Mouse (Mus musculus) heart, embryonic 12.5 days (tissue): ENCODE results near the gene Calr4. TPM values are rescaled to one million over a fixed set of nuclear protein-coding genes. Genes with fewer than 3 reads are reported as not detected.
A peak's percentile ranks its signal among the peaks of the same experiment; 100 is the strongest.

ENCODE experiments used
- ATAC-seq: fragments of 200-750 bp; cut with Nextera tagmentation; 2 replicates; pipeline ENCODE4 v1.8.0; 2017; ENCODE audit warnings: moderate TSS enrichment, moderate library complexity; ENCODE audit not compliant: insufficient number of reproducible peaks, low FRiP score
- H3K27ac ChIP-seq: fragments of 300-500 bp; sonication (generic); 2 replicates; pipeline ENCODE4 v1.5.1; 2016; ENCODE audit warnings: mild to moderate bottlenecking, moderate library complexity; ENCODE audit not compliant: poor library complexity, severe bottlenecking
- H3K27me3 ChIP-seq: fragments of 300-500 bp; sonication (generic); replicated peaks from 2 replicates; pipeline ENCODE4 v1.6.1; 2016; ENCODE audit warnings: mild to moderate bottlenecking, moderate library complexity
- H3K36me3 ChIP-seq: fragments of 300-500 bp; sonication (generic); 2 replicates; pipeline ENCODE4 v1.6.1; 2016; ENCODE audit warnings: mild to moderate bottlenecking, moderate library complexity
- H3K4me1 ChIP-seq: fragments of 300-500 bp; sonication (generic); replicated peaks from 2 replicates; pipeline ENCODE4 v1.6.1; 2016; ENCODE audit warnings: mild to moderate bottlenecking
- H3K4me2 ChIP-seq: fragments of 300-500 bp; sonication (generic); 2 replicates; pipeline ENCODE4 v1.6.1; 2016; ENCODE audit warnings: mild to moderate bottlenecking, moderate library complexity
- H3K4me3 ChIP-seq: fragments of 300-500 bp; sonication (generic); 2 replicates; pipeline ENCODE4 v1.5.1; 2016; ENCODE audit warnings: mild to moderate bottlenecking
- H3K9ac ChIP-seq: fragments of 300-500 bp; sonication (generic); 2 replicates; pipeline ENCODE4 v1.6.1; 2016; ENCODE audit warnings: mild to moderate bottlenecking, moderate library complexity
- H3K9me3 ChIP-seq: fragments of 300-500 bp; sonication (generic); replicated peaks from 2 replicates; pipeline ENCODE4 v1.6.1; 2016; ENCODE audit warnings: mild to moderate bottlenecking, moderate library complexity
- WGBS: fragments of 180-500 bp; shearing (Covaris S2); methylation state at CpG from one replicate; pipeline ENCODE4 v1.1.7; 2016; 5-methylcytosine and 5-hydroxymethylcytosine counted together
- polyA plus RNA-seq: library from polyadenylated mRNA; unstranded; fragments of >200 nt; fragmentation: Nextera tagmentation; extraction: Ambion mirVana; gene quantifications from 2 replicates; pipeline ENCODE4 v1.2.1, GENCODE M21; 2016

The Calr4 gene
- polyA plus RNA-seq, 1 experiment from 2014 or later = 0.61 TPM

GRCm38 (mm10) chr4:109236186-109236879 lies 2.0 kb downstream of the Calr4 start:
- H3K36me3 ChIP-seq = no peaks in the 10 kb centered on the region
- no peak overlapping the region for H3K4me3 ChIP-seq
- no peaks in the 10 kb centered on the region for H3K27me3 ChIP-seq
- no peak overlapping the region for H3K4me2 ChIP-seq
- H3K9me3 ChIP-seq = no peaks in the 10 kb centered on the region
- H3K4me1 ChIP-seq = peaks cover 7% of the 10 kb centered on the region; the same call in 1 of the 2 replicates
- 76% methylated on average over 7 of the region's 7 CpGs for WGBS
- no peak overlapping the region for H3K27ac ChIP-seq
- H3K9ac ChIP-seq = no peak overlapping the region
- no peak for ATAC-seq

- Histone ChIP-seq H3K9me3 (no peaks in the 10 kb centered on the region), H3K36me3 (no peaks in the 10 kb centered on the region), H3K4me2 (no peak overlapping the region), H3K4me3 (no peak overlapping the region), H3K27ac (no peak overlapping the region), H3K27me3 (no peaks in the 10 kb centered on the region), H3K4me1 (peaks cover 15% of the 10 kb centered on the region; the same call in 1 of the 2 replicates), H3K9ac (no peak overlapping the region)
- ATAC-seq = no peak
- 81% methylated on average over 24 of the region's 24 CpGs for WGBS
These were observed 4.4 kb downstream of the Calr4 start for GRCm38 (mm10) chr4:109238428-109239268.

- no peak overlapping the region for H3K4me3 ChIP-seq
- no peak overlapping the region for H3K27ac ChIP-seq
- no peaks in the 10 kb centered on the region for H3K27me3 ChIP-seq
- no peak overlapping the region for H3K4me2 ChIP-seq
- H3K9me3 ChIP-seq = no peaks in the 10 kb centered on the region
- no peak overlapping the region for H3K9ac ChIP-seq
- no peaks in the 10 kb centered on the region for H3K36me3 ChIP-seq
- peaks cover 19% of the 10 kb centered on the region; the same call in 1 of the 2 replicates for H3K4me1 ChIP-seq
- no peak for ATAC-seq
These were observed 6.9 kb downstream of the Calr4 start for GRCm38 (mm10) chr4:109241221-109241620.

- no peaks in the 10 kb centered on the region for H3K9me3 ChIP-seq
- 0 out of 2 replicates have a peak overlapping the region, but pooled peaks have one; percentile 16 for H3K27ac ChIP-seq
- H3K9ac ChIP-seq = no peak overlapping the region
- no peak overlapping the region for H3K4me3 ChIP-seq
- peaks cover 16% of the 10 kb centered on the region; the same call in 1 of the 2 replicates for H3K4me1 ChIP-seq
- 56% methylated on average over 4 of the region's 4 CpGs for WGBS
- no peak for ATAC-seq
- no peak overlapping the region for H3K4me2 ChIP-seq
- H3K27me3 ChIP-seq = no peaks in the 10 kb centered on the region
- no peaks in the 10 kb centered on the region for H3K36me3 ChIP-seq
These were observed 7.6 kb downstream of the Calr4 start for GRCm38 (mm10) chr4:109241934-109242333.

GRCm38 (mm10) chr4:109244506-109244905 lies 10.2 kb downstream of the Calr4 start:
- Histone ChIP-seq H3K4me2 (no peak overlapping the region), H3K36me3 (no peaks in the 10 kb centered on the region), H3K4me3 (no peak overlapping the region), H3K27me3 (no peaks in the 10 kb centered on the region), H3K27ac (no peak overlapping the region), H3K9me3 (no peaks in the 10 kb centered on the region), H3K4me1 (peaks cover 13% of the 10 kb centered on the region; the same call in 1 of the 2 replicates), H3K9ac (no peak overlapping the region)
- WGBS = 65% methylated on average over 7 of the region's 7 CpGs
- ATAC-seq = no peak

GRCm38 (mm10) chr4:109245016-109245620 lies 10.8 kb downstream of the Calr4 start:
- no peak for ATAC-seq
- H3K27me3 ChIP-seq = no peaks in the 10 kb centered on the region
- peaks cover 13% of the 10 kb centered on the region; the same call in 1 of the 2 replicates for H3K4me1 ChIP-seq
- no peaks in the 10 kb centered on the region for H3K9me3 ChIP-seq
- H3K36me3 ChIP-seq = no peaks in the 10 kb centered on the region
- H3K27ac ChIP-seq = no peak overlapping the region
- WGBS = 66% methylated on average over 6 of the region's 6 CpGs
- H3K4me2 ChIP-seq = no peak overlapping the region
- no peak overlapping the region for H3K4me3 ChIP-seq
- no peak overlapping the region for H3K9ac ChIP-seq

GRCm38 (mm10) chr4:109251605-109252004 lies 17.3 kb downstream of the Calr4 start:
- H3K4me2 ChIP-seq = no peak overlapping the region
- H3K27me3 ChIP-seq = no peaks in the 10 kb centered on the region
- 40% methylated on average over 3 of the region's 3 CpGs for WGBS
- no peaks in the 10 kb centered on the region for H3K36me3 ChIP-seq
- ATAC-seq = no peak
- no peak overlapping the region for H3K27ac ChIP-seq
- H3K4me1 ChIP-seq = peaks cover 12% of the 10 kb centered on the region; the same call in 1 of the 2 replicates
- H3K4me3 ChIP-seq = no peak overlapping the region
- no peak overlapping the region for H3K9ac ChIP-seq
- no peaks in the 10 kb centered on the region for H3K9me3 ChIP-seq

- no peak for ATAC-seq
- H3K27me3 ChIP-seq = no peaks in the 10 kb centered on the region
- H3K9ac ChIP-seq = no peak overlapping the region
- 84% methylated on average over 4 of the region's 4 CpGs for WGBS
- H3K4me3 ChIP-seq = no peak overlapping the region
- no peaks in the 10 kb centered on the region for H3K36me3 ChIP-seq
- H3K4me1 ChIP-seq = peaks cover 12% of the 10 kb centered on the region; the same call in 1 of the 2 replicates
- H3K9me3 ChIP-seq = no peaks in the 10 kb centered on the region
- H3K27ac ChIP-seq = no peak overlapping the region
- H3K4me2 ChIP-seq = no peak overlapping the region
These were observed 17.9 kb downstream of the Calr4 start for GRCm38 (mm10) chr4:109252199-109252598.

GRCm38 (mm10) chr4:109253664-109254151 lies 19.4 kb downstream of the Calr4 start:
- H3K27me3 ChIP-seq = no peaks in the 10 kb centered on the region
- 0 out of 2 replicates have a peak overlapping the region, but pooled peaks have one; percentile 20 for H3K27ac ChIP-seq
- no peak overlapping the region for H3K4me3 ChIP-seq
- no peaks in the 10 kb centered on the region for H3K9me3 ChIP-seq
- no peak overlapping the region for H3K4me2 ChIP-seq
- no peaks in the 10 kb centered on the region for H3K36me3 ChIP-seq
- H3K9ac ChIP-seq = no peak overlapping the region
- no peak for ATAC-seq
- 59% methylated on average over 11 of the region's 11 CpGs for WGBS
- peaks cover 12% of the 10 kb centered on the region; the same call in 1 of the 2 replicates for H3K4me1 ChIP-seq

GRCm38 (mm10) chr4:109254511-109254910 lies 20.2 kb downstream of the Calr4 start:
- Histone ChIP-seq H3K36me3 (no peaks in the 10 kb centered on the region), H3K27me3 (no peaks in the 10 kb centered on the region), H3K9me3 (no peaks in the 10 kb centered on the region), H3K9ac (no peak overlapping the region), H3K4me2 (no peak overlapping the region), H3K27ac (no peak overlapping the region), H3K4me3 (no peak overlapping the region), H3K4me1 (peaks cover 12% of the 10 kb centered on the region; the same call in 1 of the 2 replicates)
- 47% methylated on average over 5 of the region's 5 CpGs for WGBS
- no peak for ATAC-seq

- H3K4me1 ChIP-seq = peaks cover 12% of the 10 kb centered on the region; the same call in 1 of the 2 replicates
- no peak overlapping the region for H3K4me2 ChIP-seq
- H3K27me3 ChIP-seq = no peaks in the 10 kb centered on the region
- no peak overlapping the region for H3K9ac ChIP-seq
- H3K4me3 ChIP-seq = no peak overlapping the region
- H3K27ac ChIP-seq = no peak overlapping the region
- no peaks in the 10 kb centered on the region for H3K36me3 ChIP-seq
- 51% methylated on average over 2 of the region's 2 CpGs for WGBS
- no peaks in the 10 kb centered on the region for H3K9me3 ChIP-seq
- no peak for ATAC-seq
These were observed 21.0 kb downstream of the Calr4 start for GRCm38 (mm10) chr4:109255321-109255720.
